Mouse (Mus musculus): Measurements from ENCODE around the gene Cdc26. TPM values are rescaled to one million over a fixed set of nuclear protein-coding genes. Genes with fewer than 3 reads are reported as not detected.

Gene Cdc26
- 7.5 and 50.0 TPM in 2 replicates for polyA plus RNA-seq (2012)

- TF ChIP-seq GATA1 (IDR thresholded peaks at IDR 0.05; ENCODE audit: low read length) = no peak
Observed at GRCm38 (mm10) chr4:62408601-62409282, at the start of gene Cdc26, which contains the start of gene Prpf4. Cdc26 (minus strand) TSS chr4:62408642. Prpf4 (plus strand) TSS chr4:62408797.

GRCm38 (mm10) chr4:62454995-62455394 is 46.6 kb upstream of the Cdc26 start:
- no peak for TF ChIP-seq GATA1 (IDR thresholded peaks at IDR 0.05; ENCODE audit: low read length)

GRCm38 (mm10) chr4:62440986-62441385 is 32.5 kb upstream of the Cdc26 start:
- TF ChIP-seq GATA1 (IDR thresholded peaks at IDR 0.05; ENCODE audit: low read length) = no peak

DNA sequence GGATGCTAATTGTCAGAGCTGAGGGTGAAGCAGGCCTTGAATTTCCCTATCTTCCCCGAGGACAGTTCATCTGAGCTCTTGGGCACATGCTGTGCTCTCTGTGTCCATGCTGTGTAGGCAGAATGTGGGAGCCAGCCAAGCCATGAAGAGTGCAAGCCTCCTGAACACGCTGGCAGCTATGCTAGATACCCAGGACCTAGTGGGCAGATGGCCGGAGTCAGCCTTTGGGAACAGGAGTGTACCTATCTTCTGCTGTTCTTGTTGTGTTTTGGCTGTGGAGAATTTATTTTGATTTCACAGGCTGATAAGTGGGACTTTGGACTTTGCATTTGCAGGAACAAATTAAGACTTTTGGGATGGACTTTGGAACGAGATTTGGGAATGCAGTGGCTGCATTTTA is 32.1 kb upstream of the Cdc26 start:
- TF ChIP-seq GATA1 (IDR thresholded peaks at IDR 0.05; ENCODE audit: low read length) = no peak

DNA sequence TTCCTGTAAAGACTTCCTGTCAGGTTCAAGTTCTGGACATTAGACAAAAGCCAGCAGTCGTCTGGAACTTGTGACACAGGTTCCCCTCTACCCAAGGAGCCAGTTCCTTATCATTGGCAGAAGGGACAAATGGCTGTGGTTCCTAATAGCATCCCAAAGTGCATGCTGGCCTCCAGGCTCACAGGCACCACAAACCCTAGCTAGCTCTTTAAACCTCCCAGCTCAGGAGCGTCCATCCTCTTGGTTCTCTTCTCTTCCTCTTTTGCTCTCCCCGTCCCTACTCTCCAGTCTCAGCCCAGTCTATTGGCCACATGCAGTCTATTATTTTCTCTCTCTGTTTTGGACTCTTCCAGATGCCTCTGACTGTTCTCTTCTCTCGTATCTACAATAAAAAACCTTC is 31.4 kb upstream of the Cdc26 start:
- TF ChIP-seq GATA1 (IDR thresholded peaks at IDR 0.05; ENCODE audit: low read length) = no peak

DNA sequence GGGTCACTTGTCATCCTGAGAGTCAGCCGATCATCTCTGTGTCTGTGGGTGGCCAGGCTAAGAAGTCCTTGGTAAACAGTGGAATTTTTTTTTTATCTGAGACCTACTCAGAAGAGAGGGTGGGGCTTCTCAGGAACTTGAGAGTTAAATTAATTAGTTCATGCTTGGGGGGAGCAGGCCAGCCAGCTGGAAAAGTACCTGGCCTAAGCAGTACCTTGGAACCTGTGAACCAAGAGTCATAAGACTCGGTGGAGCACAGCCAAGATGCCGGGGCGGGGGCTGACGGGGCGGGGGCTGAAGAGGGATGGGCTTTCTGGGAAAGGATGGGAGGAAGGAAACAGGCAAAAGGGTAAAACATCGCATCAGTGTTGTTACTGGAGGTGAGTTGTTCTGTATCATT is 29.4 kb upstream of the Cdc26 start:
- TF ChIP-seq GATA1 (IDR thresholded peaks at IDR 0.05; ENCODE audit: low read length) = no peak

- no peak for TF ChIP-seq GATA1 (IDR thresholded peaks at IDR 0.05; ENCODE audit: low read length)
Observed at GRCm38 (mm10) chr4:62437256-62437778, 28.9 kb upstream of the Cdc26 start.

DNA sequence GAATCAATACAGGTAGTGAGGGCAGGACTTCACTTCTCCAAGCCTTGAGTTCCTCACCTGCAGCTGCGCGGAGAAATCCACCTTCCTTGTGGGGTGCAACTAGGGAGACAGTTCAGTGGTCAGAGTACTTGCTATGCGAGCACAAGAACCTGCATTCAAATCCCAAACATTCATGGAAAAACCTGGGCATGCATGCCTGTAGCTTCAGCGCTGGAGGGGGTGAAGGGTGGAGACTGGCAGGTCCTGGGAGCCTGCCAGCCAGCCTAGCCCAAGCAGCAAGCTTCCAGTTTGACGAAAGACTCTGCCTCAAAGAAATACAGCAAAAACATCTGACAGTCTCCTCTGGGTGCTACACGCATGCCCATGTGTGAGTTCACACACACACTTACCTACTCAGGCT is 26.6 kb upstream of the Cdc26 start, which contains the start of gene Rnf183:
Gene Rnf183, minus strand, starts transcription at position 172 of the 400 bp plus-strand sequence.
- TF ChIP-seq GATA1 (IDR thresholded peaks at IDR 0.05; ENCODE audit: low read length) = no peak

GRCm38 (mm10) chr4:62433939-62434870 is 25.8 kb upstream of the Cdc26 start:
- TF ChIP-seq GATA1 (IDR thresholded peaks at IDR 0.05; ENCODE audit: low read length) = no peak

GRCm38 (mm10) chr4:62431522-62431921 is 23.1 kb upstream of the Cdc26 start:
- no peak for TF ChIP-seq GATA1 (IDR thresholded peaks at IDR 0.05; ENCODE audit: low read length)

- TF ChIP-seq GATA1 (IDR thresholded peaks at IDR 0.05; ENCODE audit: low read length) = no peak
Observed at GRCm38 (mm10) chr4:62430678-62431077, 22.2 kb upstream of the Cdc26 start.

DNA sequence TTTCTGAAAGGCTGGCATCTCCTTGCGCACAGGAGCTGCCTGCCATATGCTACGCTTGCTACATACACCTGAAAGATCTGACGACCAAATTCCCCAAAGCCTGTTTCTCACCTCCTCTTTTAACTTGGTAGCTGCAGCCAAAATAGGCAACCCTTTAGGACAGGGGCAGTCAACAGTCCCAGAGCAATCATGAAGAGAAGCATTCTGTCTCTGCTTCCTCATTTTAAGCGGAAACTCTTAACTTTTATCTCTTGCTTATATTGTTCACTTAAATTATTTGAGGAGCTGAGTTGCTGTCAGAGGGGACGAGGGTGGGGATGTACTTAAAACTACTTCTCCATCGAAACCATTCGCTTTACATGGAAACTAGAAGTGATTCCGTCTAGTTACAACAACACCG is 21.2 kb upstream of the Cdc26 start:
- TF ChIP-seq GATA1 (IDR thresholded peaks at IDR 0.05; ENCODE audit: low read length) = no peak

DNA sequence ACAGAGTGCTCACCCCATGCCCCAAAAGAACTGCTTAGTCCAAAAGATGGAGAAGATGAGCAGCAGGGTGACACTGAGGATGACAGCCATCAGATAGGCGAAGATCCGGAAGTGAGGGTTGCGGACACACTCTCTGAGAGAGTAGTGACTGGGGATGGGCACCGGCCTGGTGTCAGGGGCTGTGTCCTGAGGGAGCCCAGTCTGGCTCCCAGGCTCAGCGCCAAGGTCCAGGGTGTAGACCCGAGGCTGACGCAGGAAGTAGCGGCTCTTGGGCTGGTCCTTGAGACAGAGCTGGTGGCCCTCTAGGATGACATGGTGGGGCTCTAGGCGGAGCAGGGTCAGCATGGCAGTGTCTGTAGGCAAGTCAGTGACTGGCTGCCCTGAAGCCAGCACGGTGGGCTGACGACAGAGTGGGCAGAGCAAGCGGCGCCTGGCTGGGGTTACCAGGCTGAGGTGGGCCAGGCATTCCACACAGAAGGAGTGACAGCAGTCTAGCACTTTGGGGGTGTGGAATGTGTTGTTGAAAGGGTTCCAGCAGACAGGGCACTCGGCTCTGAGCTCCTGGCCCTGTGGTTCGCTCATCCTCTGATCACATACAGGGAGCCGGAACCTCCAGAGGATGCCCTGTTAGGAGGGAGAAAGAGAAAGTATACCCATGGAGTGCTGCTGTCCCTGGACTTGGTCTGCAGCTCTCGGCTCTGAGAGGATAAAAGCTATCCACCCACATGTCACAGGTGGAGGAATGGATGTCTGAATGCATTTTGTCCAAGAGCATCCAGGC is 19.7 kb upstream of the Cdc26 start:
- TF ChIP-seq GATA1 (IDR thresholded peaks at IDR 0.05; ENCODE audit: low read length) = no peak

DNA sequence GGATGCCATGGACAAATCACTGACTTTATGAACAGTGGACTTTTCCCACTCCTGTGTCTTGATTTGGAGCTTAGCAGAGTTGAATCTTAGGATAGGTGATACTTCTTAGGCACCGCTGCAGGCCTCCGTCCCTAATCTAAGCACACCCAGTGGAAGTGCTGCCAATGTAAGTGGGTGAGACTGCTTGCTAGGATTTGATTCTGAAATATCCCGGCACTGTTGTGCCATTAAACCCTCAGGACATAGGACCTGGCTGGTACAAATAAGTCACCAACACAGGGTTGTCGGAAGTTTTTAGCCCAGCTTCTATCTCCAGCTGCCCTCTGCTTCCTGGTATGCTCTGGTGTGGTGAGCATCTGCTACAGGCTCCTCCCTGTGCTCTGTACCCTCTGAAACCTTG is 17.4 kb upstream of the Cdc26 start:
- TF ChIP-seq GATA1 (IDR thresholded peaks at IDR 0.05; ENCODE audit: low read length) = no peak

- no peak for TF ChIP-seq GATA1 (IDR thresholded peaks at IDR 0.05; ENCODE audit: low read length)
Observed at GRCm38 (mm10) chr4:62419091-62419490, 10.6 kb upstream of the Cdc26 start.
